Mouse (Mus musculus) thymus, postnatal 4 days (tissue): ENCODE data around the gene Pik3cb.

Experiments
- DNase-seq: peaks from one replicate; pipeline ENCODE4 v3.0.0; 2021

Gene Pik3cb

GRCm38 (mm10) chr9:99140063-99140882 lies at the start of gene Pik3cb:
Pik3cb (minus strand) TSS chr9:99140621.
- DNase-seq = peak; percentile 100

- DNase-seq = no peak
Measured at GRCm38 (mm10) chr9:99183043-99183670, 42.7 kb upstream of the Pik3cb start.

GRCm38 (mm10) chr9:99182121-99182520 lies 41.7 kb upstream of the Pik3cb start:
- DNase-seq = no peak

GRCm38 (mm10) chr9:99180272-99180671 lies 39.9 kb upstream of the Pik3cb start:
- DNase-seq = no peak

- DNase-seq = no peak
Measured at GRCm38 (mm10) chr9:99178736-99179135, 38.3 kb upstream of the Pik3cb start.

GRCm38 (mm10) chr9:99175774-99176173 lies 35.4 kb upstream of the Pik3cb start:
- no peak for DNase-seq

- DNase-seq = no peak
Measured at GRCm38 (mm10) chr9:99172811-99173210, 32.4 kb upstream of the Pik3cb start.

GRCm38 (mm10) chr9:99171186-99171585 lies 30.8 kb upstream of the Pik3cb start:
- no peak for DNase-seq

- no peak for DNase-seq
Measured at GRCm38 (mm10) chr9:99169029-99169428, 28.6 kb upstream of the Pik3cb start.

- DNase-seq = no peak
Measured at GRCm38 (mm10) chr9:99166946-99167345, 26.5 kb upstream of the Pik3cb start.

GRCm38 (mm10) chr9:99165956-99166355 lies 25.5 kb upstream of the Pik3cb start:
- no peak for DNase-seq

GRCm38 (mm10) chr9:99164664-99165226 lies 24.3 kb upstream of the Pik3cb start:
- no peak for DNase-seq

- DNase-seq = no peak
Measured at GRCm38 (mm10) chr9:99164148-99164503, 23.7 kb upstream of the Pik3cb start.

- DNase-seq = no peak
Measured at GRCm38 (mm10) chr9:99163420-99164147, 23.2 kb upstream of the Pik3cb start.

- no peak for DNase-seq
Measured at GRCm38 (mm10) chr9:99162839-99163238, 22.4 kb upstream of the Pik3cb start.

GRCm38 (mm10) chr9:99160780-99161179 lies 20.4 kb upstream of the Pik3cb start:
- no peak for DNase-seq

- DNase-seq = no peak
Measured at GRCm38 (mm10) chr9:99159932-99160331, 19.5 kb upstream of the Pik3cb start.

GRCm38 (mm10) chr9:99158708-99159107 lies 18.3 kb upstream of the Pik3cb start:
- no peak for DNase-seq

- DNase-seq = no peak
Measured at GRCm38 (mm10) chr9:99158203-99158632, 17.8 kb upstream of the Pik3cb start.

GRCm38 (mm10) chr9:99153655-99154054 lies 13.2 kb upstream of the Pik3cb start:
- DNase-seq = no peak

GRCm38 (mm10) chr9:99152699-99153490 lies 12.5 kb upstream of the Pik3cb start:
- DNase-seq = no peak
